Mouse (Mus musculus) mature B cell (primary cell): ENCODE measurements around the gene Sult5a1.

Source experiments
- in situ Hi-C: fragments of 300-500 bp; cut with MboI; formaldehyde crosslinking; loops from 2 replicates; pipeline ENCODE4 v1.14.3; 2019

Sult5a1 gene

DNA sequence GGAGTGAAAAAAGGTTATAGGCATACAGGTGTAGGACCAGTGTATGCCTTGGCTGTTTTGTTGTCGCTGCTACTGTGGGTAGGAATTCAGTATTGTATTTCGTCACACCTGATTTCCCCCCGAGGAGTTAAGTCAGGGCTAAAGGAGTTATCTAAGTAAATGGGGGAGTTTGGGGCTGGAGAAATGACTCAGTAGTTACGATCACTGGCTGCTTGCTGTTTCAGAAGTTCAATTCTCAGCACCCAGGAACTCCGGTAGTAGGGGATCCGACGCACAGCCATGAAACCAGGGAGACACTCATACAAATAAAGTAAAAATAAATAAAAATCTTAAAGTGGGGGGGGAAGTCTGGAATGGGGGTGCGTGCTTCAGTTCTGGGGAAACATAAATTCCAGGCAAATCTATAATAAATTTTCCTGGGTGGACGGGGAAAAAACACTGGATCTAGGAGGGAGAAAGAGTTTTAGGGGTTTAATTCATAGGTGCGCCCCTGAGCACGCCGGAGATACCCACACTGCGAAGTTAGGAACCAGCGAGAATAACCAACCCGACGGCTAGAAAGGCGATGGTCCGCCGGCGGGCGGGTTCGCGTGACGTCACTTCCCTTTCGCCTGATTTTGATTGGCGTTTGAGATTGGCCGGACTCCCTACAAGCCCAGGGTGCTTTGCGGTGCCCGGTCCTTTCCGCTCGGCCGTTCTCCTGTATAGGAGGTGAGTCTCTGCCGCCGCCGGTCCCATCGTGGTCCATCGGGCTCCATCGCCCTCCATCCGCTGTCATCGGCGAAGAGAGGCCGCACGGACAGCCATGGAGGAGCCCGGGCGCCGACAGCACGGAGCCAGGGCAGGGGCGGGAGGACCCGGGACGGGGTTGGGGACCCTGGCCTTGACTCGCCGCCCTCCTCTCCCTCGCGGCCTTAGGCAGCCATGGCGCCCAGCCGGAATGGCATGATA lies 56.1 kb downstream of the Sult5a1 start, which contains the start of gene Rpl13:
Rpl13 (plus strand) TSS at position 616 of the 951 bp plus-strand sequence.
- in situ Hi-C loops = no loop called here

DNA sequence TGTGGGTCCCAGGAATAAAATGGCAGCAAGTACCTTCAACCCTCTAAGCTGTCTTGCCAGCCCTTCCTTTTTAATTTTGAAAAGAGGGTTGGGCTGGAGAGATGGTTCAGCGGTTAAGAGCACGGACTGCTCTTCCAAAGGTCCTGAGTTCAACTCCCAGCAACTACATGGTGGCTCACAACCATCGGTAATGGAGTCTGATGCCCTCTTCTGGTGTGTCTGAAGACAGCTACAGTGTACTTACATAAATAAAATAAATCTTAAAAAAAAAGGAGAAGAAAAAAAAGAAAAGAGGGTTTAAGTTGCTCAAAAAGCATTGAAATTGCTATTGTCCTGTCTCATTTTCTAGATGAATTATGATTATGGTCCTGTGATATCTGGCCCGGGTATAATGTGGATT lies 56.9 kb downstream of the Sult5a1 start:
- in situ Hi-C loops = no loop called here

DNA sequence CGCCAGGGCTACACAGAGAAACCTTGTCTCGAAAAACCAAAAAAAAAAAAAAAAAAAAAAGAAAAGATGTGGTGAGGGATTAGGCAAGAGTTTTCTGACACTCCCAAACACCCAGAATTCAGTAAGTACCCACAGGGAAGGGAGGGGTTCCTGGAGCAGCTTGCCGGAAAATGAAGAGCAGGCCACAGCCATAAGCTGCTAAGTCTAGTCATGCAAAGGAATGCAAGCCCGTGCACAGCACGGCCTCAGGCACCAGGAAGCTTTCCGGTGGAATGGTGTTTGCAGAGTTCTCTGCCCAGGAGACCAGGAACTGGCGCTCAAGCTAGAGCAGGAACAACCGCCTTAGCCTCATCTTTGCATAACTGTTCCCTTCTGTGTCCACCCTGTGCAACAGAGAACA lies 57.8 kb downstream of the Sult5a1 start:
- in situ Hi-C loops = no loop called here

DNA sequence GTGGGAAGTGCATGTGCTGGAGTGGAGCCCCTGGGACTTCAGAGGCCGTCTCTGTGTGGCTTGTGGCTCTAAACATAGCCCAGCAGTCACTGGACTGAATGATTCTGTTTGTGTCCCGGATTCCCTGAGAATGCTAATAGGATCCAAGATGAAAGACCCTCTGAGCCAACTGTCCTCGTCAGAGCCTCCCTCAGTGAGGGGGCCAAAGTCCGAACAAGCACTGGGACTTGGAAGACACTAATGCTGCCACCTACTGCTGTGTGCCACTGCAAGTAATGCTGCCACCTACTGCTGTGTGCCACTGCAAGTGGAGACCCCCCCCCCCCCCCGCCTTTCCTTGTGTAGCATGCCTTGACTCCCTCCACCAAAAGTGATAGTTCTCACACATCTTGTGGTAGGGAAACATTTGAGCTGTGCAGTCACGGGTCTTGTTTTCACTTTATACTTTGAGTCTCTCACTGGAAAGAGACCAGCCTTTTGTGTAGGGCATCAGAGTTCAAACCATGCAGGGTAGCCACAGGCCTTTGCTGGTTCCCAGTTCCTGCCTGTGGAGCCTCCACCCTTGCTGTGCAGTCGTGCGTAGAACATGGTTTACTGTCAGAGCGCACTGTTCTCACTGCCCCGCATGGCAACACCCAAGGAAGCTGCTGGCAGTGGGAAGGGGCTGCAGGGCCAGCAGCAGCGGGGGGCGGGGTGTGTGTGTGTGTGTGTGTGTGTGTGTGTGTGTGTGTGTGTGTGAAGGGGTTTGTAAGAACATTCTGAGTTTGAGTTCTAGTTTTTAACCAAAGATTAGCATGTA lies 60.1 kb downstream of the Sult5a1 start:
- in situ Hi-C loops = no loop called here

DNA sequence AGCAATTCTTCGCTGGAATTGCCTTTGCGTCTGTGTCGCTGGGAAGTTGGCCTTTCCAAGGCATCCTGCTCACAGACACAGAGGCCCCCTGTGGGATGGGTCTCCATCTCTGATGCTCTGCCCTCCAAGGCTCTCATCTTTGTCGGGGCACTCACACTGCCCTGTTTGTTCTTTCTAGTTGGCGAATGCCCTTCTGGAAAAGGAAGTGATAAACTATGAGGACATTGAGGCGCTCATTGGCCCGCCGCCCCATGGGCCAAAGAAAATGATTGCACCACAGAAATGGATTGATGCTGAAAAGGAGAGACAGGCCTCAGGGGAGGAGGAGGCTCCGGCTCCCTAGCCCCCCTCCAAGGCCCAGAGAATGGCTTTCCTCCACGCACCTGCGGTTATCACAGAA lies 60.9 kb downstream of the Sult5a1 start:
- in situ Hi-C loops = no loop called here
